Mouse (Mus musculus) small intestine, adult 2 months (tissue): ENCODE results near the gene Ppp1r1b. TPM values are rescaled to one million over a fixed set of nuclear protein-coding genes. Genes with fewer than 3 reads are reported as not detected.
A peak's percentile ranks its signal among the peaks of the same experiment; 100 is the strongest.
"Not testable (repeated sequence)": the region's sequence is repeated elsewhere in the genome, so short reads cannot be mapped to it uniquely, and the experiment has no call there.

Source experiments
- H3K27ac ChIP-seq: fragments of 200-500 bp; 2 replicates; pipeline ENCODE4 v1.5.1; 2012; ENCODE audit warnings: low read depth, low read length, control low read depth, inconsistent platforms; ENCODE audit not compliant: insufficient read depth
- H3K27me3 ChIP-seq: fragments of 200-500 bp; 2 replicates; pipeline ENCODE4 v1.6.1; 2012; ENCODE audit warnings: mild to moderate bottlenecking, moderate library complexity, low read length, inconsistent platforms; ENCODE audit not compliant: control insufficient read depth, insufficient read depth
- H3K36me3 ChIP-seq: fragments of 200-500 bp; 2 replicates; pipeline ENCODE4 v1.6.1; 2012; ENCODE audit warnings: mild to moderate bottlenecking, low read length, control low read depth, inconsistent platforms; ENCODE audit not compliant: control insufficient read depth, insufficient read depth
- H3K4me1 ChIP-seq: fragments of 200-500 bp; 2 replicates; pipeline ENCODE4 v1.6.1; 2012; ENCODE audit warnings: low read length, inconsistent platforms, mixed read lengths; ENCODE audit not compliant: control insufficient read depth, insufficient read depth, insufficient read length
- H3K4me3 ChIP-seq: fragments of 200-500 bp; 2 replicates; pipeline ENCODE4 v1.5.1; 2012; ENCODE audit warnings: low read depth, mild to moderate bottlenecking, control low read depth, inconsistent platforms, low read length, moderate library complexity
- CTCF ChIP-seq: fragments of 200-500 bp; IDR thresholded peaks from 2 replicates; pipeline ENCODE4 v1.5.1; 2012; ENCODE audit warnings: low read depth, mild to moderate bottlenecking, control low read depth, inconsistent platforms, low read length, moderate library complexity, mixed read lengths; ENCODE audit not compliant: insufficient replicate concordance, insufficient read length; ENCODE audit errors: extremely low read depth
- POLR2A ChIP-seq: fragments of 200-500 bp; IDR thresholded peaks from 2 replicates; pipeline ENCODE4 v1.6.1; 2012; ENCODE audit warnings: low read depth, mild to moderate bottlenecking, control low read depth, inconsistent platforms, low read length, moderate library complexity
- WGBS: fragments of 180-500 bp; shearing (Covaris S2); methylation state at CpG from one replicate; pipeline ENCODE4 v1.1.7; 2018; 5-methylcytosine and 5-hydroxymethylcytosine counted together
- polyA plus RNA-seq: library from polyadenylated mRNA; depleted of rRNA; stranded (reverse); fragments of >200 nt; gene quantifications from 2 replicates; pipeline ENCODE4 v1.2.3, GENCODE M21; 2012

The Ppp1r1b gene
- polyA plus RNA-seq, 1 experiment, result 270 TPM

- Histone ChIP-seq H3K36me3 (peaks cover 63% of the 10 kb centered on the region), H3K4me1 (no peaks in the 10 kb centered on the region), H3K27me3 (no peaks in the 10 kb centered on the region), H3K4me3 (no peak overlapping the region), H3K27ac (no peak overlapping the region)
- 82% methylated on average over 5 of the region's 5 CpGs for WGBS
- TF ChIP-seq POLR2A (no peak), CTCF (no peak)
Measured at GRCm38 (mm10) chr11:98376756-98377155, 28.6 kb downstream of the Ppp1r1b start.

- TF ChIP-seq POLR2A, result no peak
- TF ChIP-seq CTCF, result no peak
- Histone ChIP-seq H3K27ac (no peak overlapping the region), H3K27me3 (no peaks in the 10 kb centered on the region), H3K4me1 (no peaks in the 10 kb centered on the region), H3K36me3 (peaks cover 63% of the 10 kb centered on the region), H3K4me3 (no peak overlapping the region)
- 78% methylated on average over 11 of the region's 11 CpGs for WGBS
Measured at GRCm38 (mm10) chr11:98377787-98378186, 29.6 kb downstream of the Ppp1r1b start.

GRCm38 (mm10) chr11:98379379-98379778 is 31.2 kb downstream of the Ppp1r1b start:
- Histone ChIP-seq H3K36me3 (peaks cover 61% of the 10 kb centered on the region), H3K4me1 (peaks cover 2% of the 10 kb centered on the region; the same call in 1 of the 2 replicates), H3K4me3 (no peak overlapping the region), H3K27me3 (no peaks in the 10 kb centered on the region), H3K27ac (no peak overlapping the region)
- WGBS, result 84% methylated on average over 7 of the region's 7 CpGs
- no peak for TF ChIP-seq POLR2A
- no peak for TF ChIP-seq CTCF

- Histone ChIP-seq H3K36me3 (peaks cover 53% of the 10 kb centered on the region), H3K4me3 (no peak overlapping the region), H3K27me3 (no peaks in the 10 kb centered on the region), H3K4me1 (peaks cover 2% of the 10 kb centered on the region; the same call in 1 of the 2 replicates), H3K27ac (no peak overlapping the region)
- 79% methylated on average over 6 of the region's 6 CpGs for WGBS
- TF ChIP-seq CTCF (no peak), POLR2A (no peak)
Measured at GRCm38 (mm10) chr11:98380106-98380505, 31.9 kb downstream of the Ppp1r1b start.

DNA sequence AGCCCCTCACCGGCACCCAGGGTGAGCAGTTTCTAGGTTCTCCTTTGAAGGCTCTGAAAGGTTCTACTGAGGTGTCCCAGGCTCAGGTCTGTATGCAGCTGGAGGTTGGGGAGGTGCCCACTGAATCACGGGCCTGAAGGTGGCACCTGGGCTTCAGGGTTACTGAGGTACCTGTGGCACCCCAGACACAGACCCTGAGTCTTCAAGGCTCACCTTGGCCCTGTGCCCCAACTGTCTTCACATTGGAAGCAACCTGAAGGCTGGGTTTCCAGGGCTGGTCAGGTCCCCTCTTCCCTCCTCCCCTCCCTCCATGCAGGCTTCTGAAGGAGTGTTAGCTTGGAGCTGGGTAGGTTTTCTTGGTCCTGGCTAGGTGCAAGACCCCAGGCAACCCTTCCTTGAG is 33.4 kb downstream of the Ppp1r1b start:
- Histone ChIP-seq H3K4me1 (peaks cover 2% of the 10 kb centered on the region; the same call in 1 of the 2 replicates), H3K27me3 (no peaks in the 10 kb centered on the region), H3K27ac (no peak overlapping the region), H3K36me3 (peaks cover 39% of the 10 kb centered on the region), H3K4me3 (no peak overlapping the region)
- 88% methylated on average over 2 of the region's 2 CpGs for WGBS
- no peak for TF ChIP-seq CTCF
- TF ChIP-seq POLR2A, result no peak

- peaks cover 32% of the 10 kb centered on the region for H3K36me3 ChIP-seq
- WGBS, result 26% methylated on average over 2 of the region's 2 CpGs
- not testable (repeated sequence) for H3K4me3 ChIP-seq, H3K4me1 ChIP-seq, H3K27ac ChIP-seq, H3K27me3 ChIP-seq
- TF ChIP-seq CTCF, result peak; percentile 10; the same call in 1 of the 2 replicates
Measured at GRCm38 (mm10) chr11:98382405-98382804, 34.2 kb downstream of the Ppp1r1b start.

DNA sequence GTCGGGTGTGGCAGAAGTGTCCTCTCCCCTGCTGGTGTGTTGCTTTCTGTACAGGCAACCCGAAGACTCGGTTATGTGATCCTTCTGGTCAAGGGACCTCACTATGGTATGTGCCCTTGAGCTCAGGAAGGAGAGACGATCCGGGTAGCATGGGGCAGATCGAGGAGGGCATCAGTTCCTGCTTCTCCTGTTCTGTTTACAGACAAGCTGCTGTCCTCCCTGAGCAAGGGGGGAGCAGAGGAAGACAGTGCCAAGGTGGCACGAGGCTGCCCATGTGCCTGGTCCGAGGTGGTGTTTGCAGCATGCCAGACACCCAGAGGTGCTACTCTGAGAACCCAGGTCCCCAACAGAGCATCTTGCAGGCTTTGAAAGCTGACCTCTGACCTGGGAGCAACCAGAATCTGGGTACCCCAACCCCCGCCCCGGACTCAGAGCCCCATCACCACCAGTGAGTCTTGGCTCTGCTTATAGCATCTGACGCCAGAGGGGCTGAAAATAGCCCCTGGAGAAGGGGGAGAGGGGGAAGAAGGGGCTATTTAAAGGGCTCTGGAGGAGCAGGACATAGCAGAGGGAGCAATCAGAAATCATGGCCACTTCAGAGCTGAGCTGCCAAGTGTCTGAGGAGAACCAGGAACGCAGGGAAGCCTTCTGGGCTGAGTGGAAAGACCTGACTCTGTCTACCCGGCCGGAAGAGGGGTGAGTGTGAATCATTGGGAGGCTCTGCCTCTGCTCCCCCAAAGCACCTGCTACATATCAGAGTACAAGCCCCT is 35.2 kb downstream of the Ppp1r1b start, which contains the start of gene Tcap:
Gene Tcap (plus strand): TSS at position 551 of the 770 bp plus-strand sequence.
- H3K4me1 ChIP-seq, result peaks cover 2% of the 10 kb centered on the region; the same call in 1 of the 2 replicates
- H3K27ac ChIP-seq, result no peak within 1 kb of the TSS
- WGBS, result 73% methylated on average over 14 of the region's 14 CpGs
- H3K4me3 ChIP-seq, result no peak within 1 kb of the TSS
- TF ChIP-seq CTCF (no peak), POLR2A (no peak)
- H3K36me3 ChIP-seq, result peaks cover 22% of the 10 kb centered on the region
- H3K27me3 ChIP-seq, result no peaks in the 10 kb centered on the region
